Mouse (Mus musculus) colon, adult 2 months (tissue): ENCODE measurements around the gene Olfr1289. TPM values are rescaled to one million over a fixed set of nuclear protein-coding genes. Genes with fewer than 3 reads are reported as not detected.

ENCODE experiments used
- polyA plus RNA-seq: library from polyadenylated mRNA; depleted of rRNA; stranded (reverse); fragments of >200 nt; gene quantifications from 2 replicates; pipeline ENCODE4 v1.2.3, GENCODE M21; 2012; rRNA removed

Gene Olfr1289
- polyA plus RNA-seq = not detected in 2 replicates

DNA sequence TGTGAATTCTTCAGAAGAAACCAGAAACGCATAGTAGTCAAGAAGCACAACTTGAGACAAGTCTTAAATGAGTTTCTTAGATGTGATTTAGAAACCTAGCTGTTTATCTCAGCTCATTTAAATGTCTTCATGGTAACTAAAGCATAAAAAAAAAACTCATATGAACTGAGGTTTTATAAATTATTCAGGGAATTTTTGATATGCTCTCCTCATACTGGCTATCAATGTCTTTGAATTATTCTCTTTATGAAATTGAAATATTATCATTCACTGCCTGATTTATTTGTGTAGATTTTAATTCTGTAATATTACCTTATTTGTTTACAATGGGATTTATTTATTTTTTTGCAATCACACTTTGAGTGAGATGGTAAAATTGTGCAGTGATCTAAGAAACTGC, at the start of gene Olfr1289:
Gene Olfr1289 (plus strand): TSS at position 301 of the 400 bp plus-strand sequence.

GRCm38 (mm10) chr2:111448842-111449241, 31.8 kb upstream of the Olfr1289 start, which contains the start of gene Olfr1287:
Gene Olfr1287 (plus strand): TSS chr2:111449142.

GRCm38 (mm10) chr2:111473801-111474200, 6.8 kb upstream of the Olfr1289 start, which contains the start of gene Olfr1288:
Gene Olfr1288 (plus strand): TSS chr2:111474101.

DNA sequence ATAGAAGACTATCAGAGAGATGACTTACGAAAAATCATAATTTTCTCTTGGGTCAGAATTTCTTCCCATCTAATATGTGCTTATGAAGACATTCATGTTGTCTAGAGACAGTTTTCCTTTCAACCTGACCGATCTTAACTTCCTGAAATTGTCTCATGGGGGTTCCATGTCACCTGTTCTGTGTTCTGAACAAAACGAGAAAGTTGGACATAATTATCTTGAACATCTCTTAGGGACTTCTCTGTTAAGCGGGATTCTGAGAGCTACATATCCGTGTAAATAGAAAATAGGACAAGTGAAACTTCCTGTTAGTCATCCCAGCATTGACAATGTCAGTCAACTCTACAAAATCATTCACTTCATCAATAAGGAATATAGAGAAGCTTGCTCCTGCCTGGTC, 13.1 kb downstream of the Olfr1289 start, which contains the start of gene Olfr1290:
Gene Olfr1290 (minus strand): TSS at position 101 of the 400 bp plus-strand sequence.

DNA sequence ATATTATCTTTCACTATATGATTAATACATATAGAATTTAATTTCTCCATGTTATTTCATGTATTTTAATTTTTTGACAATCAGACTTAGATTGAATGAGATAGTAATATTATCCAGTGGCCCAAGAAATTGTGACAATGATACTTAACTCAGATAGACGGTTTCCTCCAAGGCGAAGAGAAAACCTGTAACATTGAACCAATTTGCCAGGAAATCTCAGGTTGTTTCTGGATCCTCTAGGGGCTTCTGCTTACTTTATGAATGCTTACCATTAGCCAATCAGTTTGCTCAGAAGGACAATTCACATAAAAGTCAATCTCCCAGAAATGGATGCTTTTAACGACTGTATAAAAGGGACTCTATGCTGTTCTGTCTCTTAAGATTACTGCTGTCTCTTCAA, 16.3 kb downstream of the Olfr1289 start, which contains the start of gene Olfr1291-ps1:
Gene Olfr1291-ps1 (plus strand): TSS at position 301 of the 400 bp plus-strand sequence.

DNA sequence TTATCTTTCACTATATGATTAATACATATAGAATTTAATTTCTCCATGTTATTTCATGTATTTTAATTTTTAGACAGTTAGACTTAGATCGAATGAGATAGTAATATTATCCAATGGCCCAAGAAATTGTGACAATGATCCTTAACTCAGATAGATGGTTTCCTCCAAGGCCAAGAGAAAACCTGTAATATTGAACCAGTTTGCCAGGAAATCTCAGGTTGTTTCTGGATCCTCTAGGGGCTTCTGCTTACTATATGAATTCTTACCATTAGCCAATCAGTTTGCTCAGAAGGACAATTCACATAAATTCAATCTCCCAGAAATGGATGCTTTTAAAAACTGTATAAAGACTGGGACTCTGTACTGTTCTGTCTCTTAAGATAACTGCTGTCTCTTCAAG, 44.3 kb downstream of the Olfr1289 start, which contains the start of gene Olfr1293-ps:
Gene Olfr1293-ps (plus strand): TSS at position 301 of the 400 bp plus-strand sequence.

Other genes starting within 250 kb of the Olfr1289 start
- not detected in 2 replicates for gene Olfr1275, start 245.5 kb upstream of the Olfr1289 start, polyA plus RNA-seq
- not detected in 2 replicates for gene Olfr1276, start 226.3 kb upstream of the Olfr1289 start, polyA plus RNA-seq
- not detected in 2 replicates for gene Olfr1277, start 206.7 kb upstream of the Olfr1289 start, polyA plus RNA-seq
- gene Olfr1278, start 190.7 kb upstream of the Olfr1289 start, polyA plus RNA-seq = not detected in 2 replicates
- not detected in 2 replicates for gene Olfr1279, start 180.2 kb upstream of the Olfr1289 start, polyA plus RNA-seq
- gene Olfr1280, start 166.8 kb upstream of the Olfr1289 start, polyA plus RNA-seq = not detected in 2 replicates
- not detected in 2 replicates for gene Olfr1281, start 154.3 kb upstream of the Olfr1289 start, polyA plus RNA-seq
- not detected in 2 replicates for gene Olfr1282, start 144.7 kb upstream of the Olfr1289 start, polyA plus RNA-seq
- gene Olfr1283, start 114.0 kb upstream of the Olfr1289 start, polyA plus RNA-seq = not detected in 2 replicates
- not detected in 2 replicates for gene Olfr1284, start 105.3 kb upstream of the Olfr1289 start, polyA plus RNA-seq
- not detected in 2 replicates for gene Olfr1286, start 57.7 kb upstream of the Olfr1289 start, polyA plus RNA-seq
- not detected in 2 replicates for gene Olfr1287, start 31.7 kb upstream of the Olfr1289 start, polyA plus RNA-seq
- gene Olfr1288, start 6.7 kb upstream of the Olfr1289 start, polyA plus RNA-seq = not detected in 2 replicates
- gene Olfr1290, start 13.0 kb downstream of the Olfr1289 start, polyA plus RNA-seq = not detected in 2 replicates
- gene Olfr1291-ps1, start 16.4 kb downstream of the Olfr1289 start, polyA plus RNA-seq = not detected in 2 replicates
- gene Olfr1293-ps, start 44.4 kb downstream of the Olfr1289 start, polyA plus RNA-seq = not detected in 2 replicates
- gene Olfr1294, start 59.5 kb downstream of the Olfr1289 start, polyA plus RNA-seq = not detected in 2 replicates
- gene Olfr1295, start 88.9 kb downstream of the Olfr1289 start, polyA plus RNA-seq = not detected in 2 replicates
- gene Olfr1297, start 145.7 kb downstream of the Olfr1289 start, polyA plus RNA-seq = not detected in 2 replicates
- not detected in 2 replicates for gene Olfr1298, start 168.4 kb downstream of the Olfr1289 start, polyA plus RNA-seq
- gene Olfr1299, start 180.6 kb downstream of the Olfr1289 start, polyA plus RNA-seq = not detected in 2 replicates